Comparison of ENCODE assay signal across 25 mouse cellular contexts in genomic region chr12:29838421-29838820, GRCm38 (mm10).
"Had no signal": no experiment of that assay in that cellular context is flagged by ENCODE, and none has a peak within 500 bp of the region (broad histone marks: within the 10 kb centered on the region; RNA-seq: fewer than 3 reads in every experiment).

No protein-coding gene starts in this region.

- ATAC-seq: intestine, embryonic 16.5 days; liver, embryonic 12.5 days had no signal

- H3K4me3 ChIP-seq: heart, embryonic 10.5 days; heart, embryonic 13.5 days; heart, embryonic 15.5 days; hindbrain, embryonic 13.5 days; hindbrain, embryonic 15.5 days; kidney, embryonic 15.5 days; limb, embryonic 13.5 days; limb, embryonic 15.5 days; liver, embryonic 12.5 days had no signal

- H3K27ac ChIP-seq: heart, embryonic 10.5 days; heart, embryonic 13.5 days; heart, embryonic 15.5 days; hindbrain, embryonic 13.5 days; hindbrain, embryonic 15.5 days; hindbrain, postnatal 0 days; kidney, embryonic 15.5 days; kidney, postnatal 0 days; limb, embryonic 13.5 days; limb, embryonic 15.5 days; liver, embryonic 12.5 days; liver, embryonic 14.5 days had no signal

- DNase-seq: gastrocnemius, postnatal 14 days; gastrocnemius, postnatal 36 days; heart, adult 18-20 months; heart, postnatal 14 days; heart, postnatal 36 days; kidney, adult 11 months; kidney, adult 9 months; kidney, postnatal 14 days; kidney, postnatal 36 days; layer of hippocampus, adult 9-11 months; layer of hippocampus, postnatal 36 days; left cerebral cortex, postnatal 4 days had no signal
